Mouse (Mus musculus): ENCODE results near the gene Hspa12a. TPM values are rescaled to one million over a fixed set of nuclear protein-coding genes. Genes with fewer than 3 reads are reported as not detected.

Gene Hspa12a
- total and polyA plus RNA-seq, 2 experiments from 2014 or later, result 56.1 to 70.8 TPM

DNA sequence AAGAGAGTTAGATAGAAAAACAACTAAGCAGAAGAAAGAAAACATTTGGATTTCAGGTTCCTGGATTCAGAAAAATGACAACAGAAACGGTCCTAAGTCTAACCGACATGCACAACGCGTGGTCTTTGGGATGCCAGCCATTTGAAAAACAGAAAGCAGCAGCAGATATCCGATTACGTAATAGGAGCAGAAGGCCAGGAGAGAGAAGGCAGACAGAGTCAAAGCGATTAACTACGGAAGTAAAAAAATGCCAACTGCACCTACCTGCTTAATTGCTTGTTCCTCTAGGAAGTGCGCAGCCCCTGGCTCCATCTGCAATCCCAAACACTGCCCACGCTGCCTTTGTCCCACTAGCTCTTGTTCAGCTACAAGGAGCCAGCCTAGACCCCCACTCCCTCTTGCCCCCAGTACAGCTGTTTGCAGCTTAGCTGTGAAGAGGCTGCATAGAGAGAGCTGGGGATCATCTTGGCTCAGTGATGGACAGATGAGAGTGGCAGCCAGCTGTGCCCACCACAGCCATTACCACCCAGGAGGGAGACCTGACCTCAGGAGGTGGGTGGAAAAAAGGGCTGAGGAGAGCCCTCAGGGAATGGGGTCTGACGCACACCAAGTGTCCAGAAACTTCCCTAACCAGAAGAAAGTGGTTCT lies 31.9 kb upstream of the Hspa12a start:
- DNase-seq (ENCODE audit: low spot score), result no peak
- H3K36me3 ChIP-seq (ENCODE audit: insufficient read depth, low read length), result peaks cover 6% of the 10 kb centered on the region; the same call in 1 of the 2 replicates
- WGBS, result 86% methylated on average over 11 of the region's 11 CpGs
- no peaks in the 10 kb centered on the region for H3K4me1 ChIP-seq (ENCODE audit: insufficient read depth, low read length)
- H3K4me3 ChIP-seq (ENCODE audit: low read length), result no peak overlapping the region
- no peaks in the 10 kb centered on the region for H3K27me3 ChIP-seq (ENCODE audit: insufficient read depth, low read length)
- no peaks in the 10 kb centered on the region for H3K9me3 ChIP-seq (ENCODE audit: low read length)
- H3K9ac ChIP-seq (replicated peaks; ENCODE audit: low read length), result no peak overlapping the region
- ATAC-seq, result no peak
- H3K27ac ChIP-seq, result no peak overlapping the region
- H3K4me2 ChIP-seq (ENCODE audit: low read depth, low read length), result no peak overlapping the region
- no peak for TF ChIP-seq CTCF (IDR thresholded peaks at IDR 0.05; ENCODE audit: low read depth)

GRCm38 (mm10) chr19:58974126-58974525 lies 30.7 kb upstream of the Hspa12a start:
- no peaks in the 10 kb centered on the region for H3K4me1 ChIP-seq (ENCODE audit: insufficient read depth, low read length)
- no peak for TF ChIP-seq CTCF (IDR thresholded peaks at IDR 0.05; ENCODE audit: low read depth)
- H3K9ac ChIP-seq (replicated peaks; ENCODE audit: low read length), result no peak overlapping the region
- no peak overlapping the region for H3K27ac ChIP-seq
- no peak overlapping the region for H3K4me3 ChIP-seq (ENCODE audit: low read length)
- no peak for DNase-seq (ENCODE audit: low spot score)
- H3K36me3 ChIP-seq (ENCODE audit: insufficient read depth, low read length), result peaks cover 6% of the 10 kb centered on the region; the same call in 1 of the 2 replicates
- WGBS, result 69% methylated on average over 8 of the region's 8 CpGs
- H3K27me3 ChIP-seq (ENCODE audit: insufficient read depth, low read length), result no peaks in the 10 kb centered on the region
- H3K4me2 ChIP-seq (ENCODE audit: low read depth, low read length), result no peak overlapping the region
- ATAC-seq, result no peak
- H3K9me3 ChIP-seq (ENCODE audit: low read length), result no peaks in the 10 kb centered on the region

DNA sequence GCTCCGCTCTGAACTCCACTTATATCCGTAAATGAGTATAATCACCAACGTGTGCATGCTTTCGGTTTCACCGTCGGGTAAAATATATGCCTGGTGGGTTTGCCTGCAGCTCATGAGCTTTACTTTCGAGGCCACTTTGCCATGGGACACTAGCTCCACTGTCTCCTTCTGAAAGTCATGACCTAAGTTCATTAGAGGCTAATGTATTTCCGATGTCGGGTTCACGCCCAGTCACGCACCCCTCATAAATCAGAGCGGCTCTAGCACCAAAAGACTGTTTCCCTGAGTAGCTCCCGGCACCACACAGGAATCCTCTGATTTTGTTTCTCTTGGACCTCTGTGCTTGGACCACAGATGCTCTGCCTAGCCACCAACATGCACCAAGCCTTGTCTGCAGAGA lies 27.4 kb upstream of the Hspa12a start:
- WGBS, result 81% methylated on average over 13 of the region's 13 CpGs
- Histone ChIP-seq H3K4me3 (ENCODE audit: low read length) (no peak overlapping the region), H3K9me3 (ENCODE audit: low read length) (no peaks in the 10 kb centered on the region), H3K36me3 (ENCODE audit: insufficient read depth, low read length) (peaks cover 6% of the 10 kb centered on the region; the same call in 1 of the 2 replicates), H3K4me1 (ENCODE audit: insufficient read depth, low read length) (no peaks in the 10 kb centered on the region), H3K27me3 (ENCODE audit: insufficient read depth, low read length) (no peaks in the 10 kb centered on the region; the same call in 1 of the 2 replicates), H3K4me2 (ENCODE audit: low read depth, low read length) (no peak overlapping the region), H3K9ac (replicated peaks; ENCODE audit: low read length) (no peak overlapping the region), H3K27ac (no peak overlapping the region)
- no peak for ATAC-seq
- DNase-seq (ENCODE audit: low spot score), result no peak
- no peak for TF ChIP-seq CTCF (IDR thresholded peaks at IDR 0.05; ENCODE audit: low read depth)

DNA sequence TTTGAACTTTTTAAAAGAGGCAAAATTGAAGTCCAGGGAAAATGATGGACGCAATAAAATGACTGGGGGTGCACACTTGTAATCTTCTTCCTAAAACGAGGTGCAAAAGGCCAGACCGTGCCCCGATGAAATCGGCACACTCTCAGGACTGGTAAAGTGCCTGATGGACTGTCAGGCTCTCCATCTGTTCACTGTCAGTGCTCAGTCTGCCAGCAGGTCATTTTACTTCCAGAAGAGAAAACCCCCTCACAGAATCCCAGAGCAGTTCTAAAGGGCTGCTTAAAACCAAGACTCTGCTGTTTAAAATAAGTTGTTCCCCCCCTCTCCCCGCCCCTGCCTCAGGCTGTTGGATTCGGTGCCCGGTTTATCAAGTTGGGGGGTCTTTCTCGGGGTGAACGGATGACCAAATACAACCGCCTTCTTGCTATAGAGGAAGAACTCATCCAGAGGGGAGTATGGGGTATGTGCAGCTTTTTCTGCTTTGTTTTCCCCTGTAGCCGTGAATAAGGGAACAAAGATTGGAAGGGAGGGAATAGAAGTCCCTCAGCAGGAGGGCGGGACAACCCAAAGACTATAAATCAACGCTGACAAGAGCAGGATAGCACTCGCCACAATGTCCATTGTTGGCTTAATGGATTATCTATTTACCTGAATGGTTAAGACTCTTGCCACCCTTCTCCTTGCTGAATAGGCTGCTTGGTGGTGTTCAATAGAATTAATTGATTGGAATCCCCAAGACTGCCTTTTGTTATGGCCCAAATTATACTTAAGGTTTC lies 25.5 kb upstream of the Hspa12a start:
- no peak overlapping the region for H3K27ac ChIP-seq
- TF ChIP-seq CTCF (IDR thresholded peaks at IDR 0.05; ENCODE audit: low read depth), result no peak
- no peak overlapping the region for H3K4me3 ChIP-seq (ENCODE audit: low read length)
- 14% methylated on average over 15 of the region's 15 CpGs for WGBS
- no peaks in the 10 kb centered on the region; the same call in 1 of the 2 replicates for H3K27me3 ChIP-seq (ENCODE audit: insufficient read depth, low read length)
- H3K9ac ChIP-seq (replicated peaks; ENCODE audit: low read length), result no peak overlapping the region
- DNase-seq (ENCODE audit: low spot score) (peak; percentile 37), ATAC-seq (0 out of 2 replicates have a peak, but pooled peaks have one; percentile 58)
- H3K4me1 ChIP-seq (ENCODE audit: insufficient read depth, low read length), result no peaks in the 10 kb centered on the region
- peaks cover 6% of the 10 kb centered on the region; the same call in 1 of the 2 replicates for H3K36me3 ChIP-seq (ENCODE audit: insufficient read depth, low read length)
- no peaks in the 10 kb centered on the region for H3K9me3 ChIP-seq (ENCODE audit: low read length)
- H3K4me2 ChIP-seq (ENCODE audit: low read depth, low read length), result no peak overlapping the region

DNA sequence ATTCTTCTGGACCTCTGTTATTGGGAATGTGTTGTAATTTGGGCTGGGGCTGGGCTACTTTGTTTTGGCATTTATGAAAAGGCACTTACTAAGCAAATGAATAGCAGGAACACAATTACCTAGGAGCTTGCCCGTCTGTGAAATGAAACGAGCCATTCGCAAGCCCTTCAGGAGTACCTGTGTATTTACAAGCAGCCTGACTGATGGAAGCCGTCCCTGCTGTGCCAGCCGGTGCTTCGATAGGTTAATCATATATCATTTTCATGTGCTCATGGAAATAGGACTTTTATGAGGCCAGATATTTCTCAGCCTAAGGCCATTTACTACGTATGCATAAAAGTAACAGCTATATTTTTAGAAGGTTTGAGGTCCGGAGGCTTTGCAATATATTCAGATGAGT lies 19.6 kb upstream of the Hspa12a start:
- no peak for TF ChIP-seq CTCF (IDR thresholded peaks at IDR 0.05; ENCODE audit: low read depth)
- WGBS, result 71% methylated on average over 8 of the region's 8 CpGs
- no peaks in the 10 kb centered on the region for H3K36me3 ChIP-seq (ENCODE audit: insufficient read depth, low read length)
- H3K27ac ChIP-seq, result no peak overlapping the region
- ATAC-seq (no peak), DNase-seq (ENCODE audit: low spot score) (no peak)
- no peaks in the 10 kb centered on the region for H3K9me3 ChIP-seq (ENCODE audit: low read length)
- no peak overlapping the region for H3K4me2 ChIP-seq (ENCODE audit: low read depth, low read length)
- H3K4me3 ChIP-seq (ENCODE audit: low read length), result no peak overlapping the region
- no peak overlapping the region for H3K9ac ChIP-seq (replicated peaks; ENCODE audit: low read length)
- H3K27me3 ChIP-seq (ENCODE audit: insufficient read depth, low read length), result no peaks in the 10 kb centered on the region; the same call in 1 of the 2 replicates
- no peaks in the 10 kb centered on the region for H3K4me1 ChIP-seq (ENCODE audit: insufficient read depth, low read length)

DNA sequence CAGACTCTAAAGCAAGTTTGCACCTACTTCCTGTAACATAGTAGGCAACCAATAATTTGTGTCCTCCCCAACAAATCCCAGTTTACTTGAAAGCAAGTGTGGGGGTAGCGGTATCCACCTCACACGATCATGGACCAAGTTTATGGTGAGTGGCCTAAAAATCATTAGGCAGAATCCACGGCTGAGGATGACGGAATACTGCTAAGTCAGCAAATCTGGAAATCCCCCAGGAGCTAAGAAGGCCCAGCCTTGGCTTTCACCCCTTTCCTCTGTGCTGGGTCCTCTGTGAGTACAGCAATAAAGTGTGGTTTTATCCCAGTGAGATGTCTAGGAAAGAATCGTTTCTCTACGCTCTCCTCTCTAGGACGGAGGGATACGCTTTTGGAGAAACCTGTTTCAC lies 11.3 kb upstream of the Hspa12a start:
- no peak for TF ChIP-seq CTCF (IDR thresholded peaks at IDR 0.05; ENCODE audit: low read depth)
- H3K9ac ChIP-seq (replicated peaks; ENCODE audit: low read length), result no peak overlapping the region
- no peak overlapping the region for H3K27ac ChIP-seq
- no peaks in the 10 kb centered on the region for H3K4me1 ChIP-seq (ENCODE audit: insufficient read depth, low read length)
- no peak for DNase-seq (ENCODE audit: low spot score)
- H3K9me3 ChIP-seq (ENCODE audit: low read length), result no peaks in the 10 kb centered on the region
- H3K36me3 ChIP-seq (ENCODE audit: insufficient read depth, low read length), result no peaks in the 10 kb centered on the region
- ATAC-seq, result no peak
- no peak overlapping the region for H3K4me3 ChIP-seq (ENCODE audit: low read length)
- H3K4me2 ChIP-seq (ENCODE audit: low read depth, low read length), result no peak overlapping the region
- WGBS, result 90% methylated on average over 8 of the region's 8 CpGs
- H3K27me3 ChIP-seq (ENCODE audit: insufficient read depth, low read length), result no peaks in the 10 kb centered on the region

DNA sequence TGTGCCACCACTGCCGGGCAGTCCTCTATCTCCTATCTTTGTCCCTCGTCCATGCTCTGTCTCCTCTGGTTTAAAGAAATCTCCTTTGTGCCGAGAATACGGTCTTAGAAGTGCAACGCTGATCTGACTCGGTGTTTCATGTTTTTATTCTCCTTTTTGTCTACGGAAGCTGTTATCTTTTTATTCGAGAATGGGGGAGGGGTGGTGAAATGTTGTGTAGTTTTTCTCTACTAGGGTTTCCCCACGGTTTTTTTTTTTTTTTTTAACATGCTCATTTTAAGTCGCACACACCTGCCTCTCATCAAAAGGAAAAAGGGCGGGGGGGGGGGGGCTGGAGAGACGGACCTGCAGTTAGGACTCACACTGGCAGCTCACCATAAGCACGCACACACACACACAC lies 8.8 kb upstream of the Hspa12a start:
- DNase-seq (ENCODE audit: low spot score) (no peak), ATAC-seq (no peak)
- no peak for TF ChIP-seq CTCF (IDR thresholded peaks at IDR 0.05; ENCODE audit: low read depth)
- H3K36me3 ChIP-seq (ENCODE audit: insufficient read depth, low read length), result no peaks in the 10 kb centered on the region
- H3K4me1 ChIP-seq (ENCODE audit: insufficient read depth, low read length), result no peaks in the 10 kb centered on the region
- no peaks in the 10 kb centered on the region for H3K9me3 ChIP-seq (ENCODE audit: low read length)
- 76% methylated on average over 13 of the region's 13 CpGs for WGBS
- no peak overlapping the region for H3K9ac ChIP-seq (replicated peaks; ENCODE audit: low read length)
- no peaks in the 10 kb centered on the region for H3K27me3 ChIP-seq (ENCODE audit: insufficient read depth, low read length)
- no peak overlapping the region for H3K4me3 ChIP-seq (ENCODE audit: low read length)
- H3K4me2 ChIP-seq (ENCODE audit: low read depth, low read length), result no peak overlapping the region
- H3K27ac ChIP-seq, result no peak overlapping the region

Data from hindbrain, postnatal 0 days (tissue).